Mouse (Mus musculus) mature B cell (primary cell): Measurements from ENCODE around the gene Nprl3.
"Not testable (repeated sequence)": the region's sequence is repeated elsewhere in the genome, so short reads cannot be mapped to it uniquely, and the experiment has no call there.

Experiments
- in situ Hi-C: fragments of 300-500 bp; cut with MboI; formaldehyde crosslinking; loops from 2 replicates; pipeline ENCODE4 v1.14.3; 2019

Gene Nprl3

DNA sequence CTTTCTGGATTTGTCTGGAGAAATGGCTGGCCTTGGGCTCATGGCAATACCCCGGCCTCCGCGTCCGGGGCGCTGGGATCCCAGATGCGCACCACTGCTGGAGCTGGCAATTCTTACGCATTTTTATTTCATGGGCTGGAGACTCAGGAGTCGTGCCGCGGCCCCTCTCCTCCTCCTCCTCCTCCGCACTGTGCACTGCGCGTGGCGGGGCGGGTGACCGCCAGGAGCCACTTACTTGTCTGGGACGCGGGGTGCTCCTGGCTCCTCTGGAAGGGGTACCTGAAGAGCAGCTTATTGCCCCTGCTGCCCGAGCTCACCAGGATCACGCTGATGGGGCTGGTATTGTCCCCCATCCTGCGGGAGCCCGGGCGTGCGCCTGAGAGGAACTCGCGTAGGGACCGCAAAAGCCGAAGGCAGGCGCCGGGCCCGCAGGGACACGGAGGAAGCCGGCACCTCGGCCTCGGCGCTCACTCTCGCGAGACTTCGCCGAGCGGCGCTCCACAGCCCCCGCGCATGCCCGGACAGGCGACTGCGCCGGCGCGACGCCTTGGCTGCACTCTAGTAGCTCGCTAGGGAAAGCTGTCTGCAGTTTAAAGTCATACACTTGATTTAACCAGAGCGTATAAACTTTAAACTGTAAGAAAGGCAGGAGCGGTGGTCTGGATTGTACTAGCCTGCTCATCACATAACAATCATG lies at the start of gene Nprl3:
TSS of gene Nprl3 (minus strand) at position 520 of the 697 bp plus-strand sequence.
- in situ Hi-C loops: no loop called here

DNA sequence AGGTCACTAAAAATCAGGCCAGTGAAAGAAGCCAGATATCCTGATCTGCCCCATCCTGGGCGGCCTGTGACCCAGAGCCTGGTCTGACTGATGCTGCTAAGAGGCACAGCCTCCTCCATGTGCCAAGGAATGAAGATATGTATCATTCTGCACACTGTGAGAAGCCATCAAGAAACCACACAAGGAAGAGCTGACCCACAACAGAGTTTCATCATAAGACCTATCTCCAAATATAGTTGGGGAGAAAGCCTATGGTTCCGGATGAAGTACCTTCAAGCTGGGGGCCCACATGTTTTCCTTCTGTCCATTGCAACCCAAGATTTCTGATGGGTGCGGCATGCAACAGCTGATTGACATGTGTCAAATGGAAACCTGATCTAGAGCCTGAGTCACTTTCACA lies 48.5 kb upstream of the Nprl3 start:
- in situ Hi-C loops: no loop called here

DNA sequence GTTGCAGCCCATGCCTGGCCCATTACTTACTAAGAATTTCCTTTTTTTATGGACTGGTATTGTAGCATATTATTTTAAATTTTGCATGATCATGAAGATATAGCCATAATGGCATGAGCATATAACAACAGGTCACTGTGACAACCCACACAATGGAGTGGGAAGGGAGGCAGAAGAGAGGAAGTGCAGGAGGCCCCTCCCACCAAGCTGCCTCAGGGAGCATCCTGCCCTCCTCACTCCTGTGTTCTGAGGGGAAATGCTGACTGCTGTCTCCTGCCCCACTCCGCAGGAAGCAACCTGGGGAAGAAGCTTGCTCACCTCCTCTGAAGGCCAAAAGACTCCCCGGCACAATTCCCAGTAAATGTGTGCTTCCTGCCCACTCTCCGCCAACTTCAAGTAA lies 42.4 kb upstream of the Nprl3 start:
- in situ Hi-C loops: no loop called here

DNA sequence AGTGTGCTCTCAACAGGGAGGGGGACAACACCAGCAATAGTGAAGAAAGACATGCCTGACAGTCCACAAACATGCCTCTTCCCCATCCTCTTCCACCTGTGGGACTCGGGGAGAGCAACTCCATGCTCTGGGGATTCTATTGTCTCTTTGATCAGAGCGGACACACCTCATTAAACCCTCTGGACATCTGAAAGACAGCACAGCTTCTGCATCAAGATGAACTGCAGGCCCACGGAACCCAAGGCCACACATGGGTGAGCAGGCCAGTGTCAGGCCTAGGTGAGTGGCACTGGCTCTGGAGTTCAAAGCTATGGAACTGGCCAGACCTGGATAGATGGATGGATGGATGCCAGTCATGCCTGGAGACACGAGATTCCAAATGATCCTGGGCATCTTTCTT lies 41.9 kb upstream of the Nprl3 start:
- in situ Hi-C loops: no loop called here

DNA sequence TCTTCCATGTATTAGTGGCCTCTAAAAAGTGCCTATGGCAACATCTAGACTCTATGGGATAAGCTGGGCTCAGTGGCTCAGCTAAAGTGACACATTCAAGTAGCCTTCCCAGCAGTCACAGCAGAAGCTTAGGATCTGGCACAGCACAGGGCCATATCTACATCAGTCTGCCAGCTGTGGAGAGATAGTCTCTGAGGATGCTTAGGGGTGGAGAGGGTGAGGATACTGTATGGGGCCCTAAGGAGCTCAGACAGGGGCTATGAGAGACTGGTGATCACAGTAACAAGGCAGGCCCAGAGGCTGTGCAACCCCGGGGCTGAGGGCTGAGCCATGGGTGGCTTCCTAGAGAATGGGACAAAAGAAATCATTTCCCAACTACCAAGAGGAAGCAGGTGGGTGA lies 39.5 kb upstream of the Nprl3 start:
- in situ Hi-C loops: no loop called here

DNA sequence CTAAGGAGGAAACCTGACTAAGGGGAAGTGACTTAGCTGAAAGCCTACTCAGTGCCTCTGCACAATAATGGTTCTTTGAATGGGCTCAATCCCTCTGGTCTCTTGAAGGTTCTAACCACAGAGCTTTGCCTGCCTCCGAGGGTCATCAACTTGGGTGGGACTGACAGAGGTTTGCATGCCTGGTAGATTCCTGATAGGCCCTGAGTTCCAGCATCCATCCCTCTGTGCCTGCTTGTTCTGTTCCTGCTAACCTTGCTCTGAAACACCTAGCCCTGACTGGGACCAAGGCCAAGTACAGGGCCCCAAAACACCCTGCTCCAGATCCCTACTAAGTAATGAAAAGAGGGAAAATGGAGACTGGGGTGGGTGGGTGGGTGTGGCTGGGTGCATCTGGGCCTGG lies 35.9 kb upstream of the Nprl3 start:
- in situ Hi-C loops: no loop called here

DNA sequence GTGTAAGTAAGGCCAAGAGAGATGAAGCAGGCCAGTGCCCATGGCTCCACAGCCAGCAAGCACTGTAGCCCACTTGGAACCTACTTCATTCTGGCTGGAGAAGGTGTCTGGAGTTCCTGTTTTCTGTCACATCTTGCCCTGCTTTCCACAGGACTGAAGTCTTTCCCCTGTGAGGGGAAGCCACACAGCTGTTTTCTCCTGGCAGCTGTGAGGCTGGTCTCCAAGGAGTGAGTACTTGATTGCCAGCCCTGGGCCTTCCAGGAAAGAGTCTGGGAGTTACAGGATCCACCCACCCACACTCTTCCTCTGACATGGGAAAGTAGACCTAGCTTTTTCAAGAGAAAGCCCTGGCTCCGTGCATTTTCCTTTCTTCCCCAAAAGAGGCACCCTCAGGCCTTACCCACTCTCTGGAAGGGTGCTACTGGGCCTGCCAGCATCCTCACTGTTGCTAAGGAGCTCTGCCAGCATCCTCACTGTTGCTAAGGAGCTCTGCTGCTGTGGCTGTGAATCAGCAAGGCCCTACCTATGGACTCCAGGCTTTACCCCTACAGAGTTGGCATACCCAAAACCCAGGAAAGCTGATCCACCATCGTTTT lies 35.4 kb upstream of the Nprl3 start:
- in situ Hi-C loops: no loop called here

DNA sequence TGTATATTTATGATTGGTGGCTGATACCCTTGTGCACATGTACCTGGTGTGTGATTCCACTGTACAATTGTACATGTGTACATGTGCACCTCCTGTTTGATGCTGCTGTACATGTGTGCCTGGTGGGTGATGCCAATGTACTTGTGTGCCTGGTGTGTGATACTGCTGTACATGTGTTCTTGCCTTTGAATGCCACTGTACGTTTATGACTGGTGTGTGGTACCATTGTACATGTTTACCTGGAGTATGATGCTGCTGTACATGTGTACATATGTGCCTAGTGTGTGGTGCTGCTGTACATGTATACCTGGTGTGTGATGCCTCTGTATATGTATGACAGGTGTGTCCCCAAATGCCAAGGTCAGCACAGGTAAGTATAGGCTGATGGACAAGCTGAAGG lies 34.0 kb upstream of the Nprl3 start:
- in situ Hi-C loops: no loop called here

DNA sequence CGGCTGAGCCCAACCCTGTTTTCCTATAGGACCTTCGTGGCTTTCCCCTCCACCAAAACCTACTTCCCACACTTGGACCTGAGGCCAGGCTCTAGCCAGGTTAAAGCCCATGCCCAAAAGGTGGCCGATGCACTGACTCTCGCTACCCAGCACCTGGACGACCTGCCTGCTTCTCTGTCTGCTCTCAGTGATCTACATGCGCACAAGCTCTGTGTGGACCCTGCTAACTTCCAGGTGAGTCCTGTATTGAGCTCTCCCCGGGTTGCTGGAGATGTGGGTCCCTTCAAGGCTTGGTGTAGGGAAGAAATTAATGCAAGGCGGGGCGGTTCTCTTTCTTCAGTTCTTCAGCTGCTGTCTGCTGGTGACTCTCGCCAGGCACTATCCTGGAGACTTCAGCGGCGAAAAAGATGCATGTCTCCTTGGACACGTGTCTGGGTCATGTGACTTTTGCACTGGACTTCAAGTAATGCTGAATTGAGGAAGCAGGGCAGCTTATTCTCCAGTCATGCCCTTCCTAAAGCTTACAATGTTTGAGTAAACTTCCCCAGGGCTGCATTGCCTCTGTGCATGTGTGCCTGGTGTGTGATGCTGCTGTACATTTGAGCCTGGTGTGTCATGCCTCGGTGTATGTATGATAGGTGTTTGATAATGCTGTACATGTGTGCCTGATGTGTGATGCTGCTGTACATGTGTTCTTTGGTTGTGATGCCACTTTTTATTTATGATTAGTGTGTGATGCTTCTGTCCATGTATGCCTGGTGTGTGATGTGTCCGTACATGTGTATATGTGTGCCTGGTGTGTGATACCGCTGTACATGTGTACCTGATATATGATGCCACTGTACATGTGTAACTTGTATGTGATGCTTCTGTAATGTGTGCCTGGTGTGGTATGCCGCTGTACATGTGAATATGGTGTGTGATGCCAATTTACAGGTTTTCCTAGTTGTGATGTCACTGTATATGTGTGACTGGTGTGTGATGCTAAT lies 33.1 kb upstream of the Nprl3 start:
- in situ Hi-C loops: no loop called here

DNA sequence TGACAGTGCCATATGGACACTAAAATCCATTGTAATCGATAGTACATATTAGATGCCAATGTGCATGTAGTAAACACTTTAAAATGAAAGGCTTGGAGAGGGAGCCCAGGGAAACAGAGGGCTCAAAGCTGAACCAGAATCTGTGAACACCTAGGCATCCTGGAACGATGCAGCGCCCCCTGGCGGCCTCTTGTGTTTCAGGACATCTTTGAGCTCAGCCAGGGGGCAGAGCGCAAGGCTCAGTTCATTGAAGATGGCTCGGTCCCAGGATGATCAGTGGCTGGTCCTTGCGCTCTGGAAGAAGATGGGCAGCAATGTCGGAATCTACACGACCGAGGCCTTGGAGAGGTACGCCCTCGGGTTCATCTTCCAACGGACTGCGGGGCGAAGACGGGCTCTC lies 32.4 kb upstream of the Nprl3 start, which contains the start of gene Hbq1a:
TSS of gene Hbq1a (plus strand) at position 205 of the 400 bp plus-strand sequence.
- in situ Hi-C loops: not testable (repeated sequence)

DNA sequence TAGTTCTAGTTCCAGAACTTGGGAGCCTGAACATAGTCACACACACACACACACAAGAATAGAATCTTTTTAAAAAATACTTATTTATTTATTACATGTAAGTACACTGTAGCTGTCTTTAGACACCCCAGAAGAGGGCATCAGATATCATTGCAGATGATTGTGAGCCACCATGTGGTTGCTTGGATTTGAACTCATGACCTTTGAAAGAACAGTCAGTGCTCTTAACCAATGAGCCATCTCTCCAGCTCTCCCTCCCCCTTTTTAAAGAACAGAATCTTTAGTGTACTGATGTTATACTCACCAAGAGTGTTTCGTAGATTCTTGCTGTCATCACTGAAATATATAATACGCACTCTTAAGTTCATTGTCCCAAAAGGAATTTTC lies 31.0 kb upstream of the Nprl3 start:
- in situ Hi-C loops: no loop called here

DNA sequence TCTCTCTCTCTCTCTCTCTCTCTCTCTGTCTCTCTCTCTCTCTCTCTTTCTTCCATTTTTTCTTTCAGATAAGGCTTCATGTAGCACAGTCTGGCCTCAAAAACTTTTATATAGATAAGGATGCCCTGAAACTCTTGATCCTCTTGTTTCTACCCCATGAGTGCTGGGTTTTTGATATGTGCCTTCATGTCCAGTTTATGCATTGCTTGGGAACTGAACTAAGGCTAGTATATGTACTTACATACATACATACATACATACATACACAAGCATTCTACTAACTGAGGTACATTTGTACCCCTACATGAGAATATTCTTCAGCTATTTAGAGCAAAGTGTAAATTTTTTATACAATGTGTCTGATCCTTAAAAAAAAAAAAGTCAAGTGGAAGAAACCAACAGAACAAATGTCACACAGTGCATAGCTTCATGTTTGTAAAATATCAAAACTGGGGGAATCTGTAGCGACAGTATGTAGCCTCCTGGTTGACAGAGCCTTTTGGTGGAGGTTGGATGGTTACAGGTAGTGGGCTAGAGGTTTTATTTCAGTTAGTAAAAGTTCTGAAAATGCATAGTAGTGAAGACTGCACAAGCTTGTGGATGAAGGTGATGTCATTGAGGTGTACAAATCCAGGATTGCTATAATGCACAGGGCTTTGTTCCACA lies 30.5 kb upstream of the Nprl3 start:
- in situ Hi-C loops: no loop called here

DNA sequence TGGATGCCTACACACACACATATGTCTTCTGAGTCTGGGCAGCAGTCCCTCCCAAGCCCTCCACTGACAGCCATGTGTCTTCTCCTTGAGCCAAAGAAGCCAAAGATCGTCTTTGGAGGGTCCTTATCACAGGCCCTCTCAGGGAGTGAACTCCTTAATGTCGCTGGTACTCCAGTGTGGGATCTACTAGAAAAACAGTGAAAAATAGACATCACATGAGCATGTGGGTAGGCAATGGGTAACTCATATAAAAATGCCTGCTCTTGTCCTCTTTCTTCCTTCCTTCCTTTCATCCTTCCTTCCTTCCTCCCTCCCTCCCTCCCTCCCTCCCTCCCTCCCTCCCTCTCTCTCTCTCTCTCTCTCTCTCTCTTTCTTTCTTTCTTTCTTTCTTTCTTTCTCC lies 29.9 kb upstream of the Nprl3 start:
- in situ Hi-C loops: not testable (repeated sequence)

DNA sequence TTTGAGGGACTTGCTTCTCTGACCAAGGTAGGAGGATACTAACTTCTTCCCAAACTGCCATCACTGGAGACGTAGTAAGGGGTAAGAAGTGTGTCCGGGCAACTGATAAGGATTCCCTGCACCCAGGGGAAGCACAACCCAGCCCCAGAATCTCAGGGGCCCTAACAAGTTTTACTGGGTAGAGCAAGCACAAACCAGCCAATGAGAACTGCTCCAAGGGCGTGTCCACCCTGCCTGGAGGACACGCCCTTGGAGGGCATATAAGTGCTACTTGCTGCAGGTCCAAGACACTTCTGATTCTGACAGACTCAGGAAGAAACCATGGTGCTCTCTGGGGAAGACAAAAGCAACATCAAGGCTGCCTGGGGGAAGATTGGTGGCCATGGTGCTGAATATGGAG lies 28.7 kb upstream of the Nprl3 start, which contains the start of gene Hba-a2:
TSS of gene Hba-a2 (plus strand) at position 287 of the 400 bp plus-strand sequence.
- in situ Hi-C loops: not testable (repeated sequence)

DNA sequence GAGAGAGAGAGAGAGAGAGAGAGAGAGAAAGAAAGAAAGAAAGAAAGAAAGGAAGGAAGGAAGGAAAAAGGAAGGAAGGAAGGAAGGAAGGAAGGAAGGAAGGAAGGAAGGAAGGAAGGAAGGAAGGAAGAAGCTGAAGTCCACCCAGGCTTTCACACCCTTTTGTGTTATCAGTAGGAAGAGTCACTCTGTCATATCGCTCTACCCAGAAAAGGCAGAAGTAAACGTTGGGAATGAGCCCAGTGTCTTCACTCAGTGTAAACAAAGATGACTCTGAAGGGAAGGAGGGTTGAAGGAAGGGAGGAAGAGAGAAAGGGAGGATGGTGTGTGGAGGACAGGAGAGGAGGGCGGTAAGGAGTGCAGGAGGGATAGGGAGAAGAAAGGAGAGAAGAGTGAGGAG lies 26.0 kb upstream of the Nprl3 start:
- in situ Hi-C loops: not testable (repeated sequence)

DNA sequence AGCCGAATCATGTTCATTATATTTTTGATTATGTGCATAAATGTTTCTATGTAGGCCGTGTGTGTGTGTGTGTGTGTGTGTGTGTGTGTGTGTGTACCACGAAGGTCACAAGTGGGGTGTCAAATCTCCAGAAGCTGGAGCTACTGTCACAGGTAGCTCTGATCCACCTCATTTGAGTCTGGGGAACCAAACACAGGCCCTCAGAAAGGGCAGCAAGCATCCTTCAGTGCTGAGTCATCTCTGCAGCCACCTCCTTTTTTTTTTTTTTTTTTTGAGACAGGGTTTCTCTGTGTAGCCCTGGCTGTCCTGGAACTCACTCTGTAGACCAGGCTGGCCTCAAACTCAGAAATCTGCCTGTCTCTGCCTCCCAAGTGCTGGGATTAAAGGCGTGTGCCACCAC lies 25.3 kb upstream of the Nprl3 start:
- in situ Hi-C loops: not testable (repeated sequence)

DNA sequence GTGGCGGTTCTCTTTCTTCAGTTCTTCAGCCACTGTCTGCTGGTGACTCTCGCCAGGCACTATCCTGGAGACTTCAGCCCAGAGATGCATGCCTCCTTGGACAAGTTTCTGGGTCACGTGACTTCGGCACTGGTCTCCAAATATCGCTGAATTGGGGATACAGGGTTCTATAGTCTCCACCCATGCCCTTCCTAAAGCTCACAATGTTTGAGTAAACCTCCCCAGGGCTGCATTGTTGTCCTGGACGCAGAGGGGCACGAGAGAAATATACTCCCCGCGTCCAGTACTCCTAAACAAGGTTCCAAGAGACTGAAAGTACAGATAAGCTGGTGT lies 20.0 kb upstream of the Nprl3 start:
- in situ Hi-C loops: no loop called here

DNA sequence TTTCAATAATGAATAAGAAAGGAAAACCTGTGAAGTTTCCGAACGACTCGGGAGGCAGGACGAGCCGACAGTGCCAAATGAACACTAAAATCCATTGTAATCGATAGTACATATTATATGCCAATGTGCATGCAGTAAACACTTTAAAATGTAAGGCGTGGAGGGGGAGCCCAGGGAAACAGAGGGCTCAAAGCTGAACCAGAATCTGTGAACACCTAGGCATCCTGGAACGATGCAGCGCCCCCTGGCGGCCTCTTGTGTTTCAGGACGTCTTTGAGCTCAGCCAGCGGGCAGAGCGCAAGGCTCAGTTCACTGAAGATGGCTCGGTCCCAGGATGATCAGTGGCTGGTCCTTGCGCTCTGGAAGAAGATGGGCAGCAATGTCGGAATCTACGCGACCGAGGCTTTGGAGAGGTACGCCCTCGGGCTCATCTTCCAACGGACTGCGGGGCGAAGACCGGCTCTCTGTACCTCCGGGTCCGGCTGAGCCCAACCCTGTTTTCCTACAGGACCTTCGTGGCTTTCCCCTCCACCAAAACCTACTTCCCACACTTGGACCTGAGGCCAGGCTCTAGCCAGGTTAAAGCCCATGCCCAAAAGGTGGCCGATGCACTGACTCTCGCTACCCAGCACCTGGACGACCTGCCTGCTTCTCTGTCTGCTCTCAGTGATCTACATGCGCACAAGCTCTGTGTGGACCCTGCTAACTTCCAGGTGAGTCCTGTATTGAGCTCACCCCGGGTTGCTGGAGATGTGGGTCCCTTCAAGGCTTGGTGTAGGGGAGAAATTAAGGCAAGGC lies 19.4 kb upstream of the Nprl3 start, which contains the start of gene Hbq1b:
TSS of gene Hbq1b (plus strand) at position 271 of the 798 bp plus-strand sequence.
- in situ Hi-C loops: not testable (repeated sequence)

DNA sequence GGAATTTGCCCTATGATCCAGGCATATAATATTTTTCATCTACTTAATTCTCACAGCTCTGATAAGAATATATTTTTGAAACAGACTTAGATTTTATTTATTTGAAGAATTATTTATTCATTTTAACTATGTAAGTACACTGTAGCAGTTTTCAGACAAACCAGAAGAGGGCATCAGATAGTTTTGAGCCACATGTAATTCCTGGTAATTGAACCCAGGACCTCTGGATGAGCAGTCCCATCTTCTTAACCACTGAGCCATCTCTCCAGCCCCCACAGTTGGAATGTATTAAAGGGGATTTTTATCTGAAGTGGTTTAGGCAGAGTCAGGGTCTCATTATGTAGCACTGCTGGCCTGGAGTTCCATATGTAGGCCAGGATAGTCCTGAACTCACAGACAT lies 18.4 kb upstream of the Nprl3 start:
- in situ Hi-C loops: not testable (repeated sequence)

DNA sequence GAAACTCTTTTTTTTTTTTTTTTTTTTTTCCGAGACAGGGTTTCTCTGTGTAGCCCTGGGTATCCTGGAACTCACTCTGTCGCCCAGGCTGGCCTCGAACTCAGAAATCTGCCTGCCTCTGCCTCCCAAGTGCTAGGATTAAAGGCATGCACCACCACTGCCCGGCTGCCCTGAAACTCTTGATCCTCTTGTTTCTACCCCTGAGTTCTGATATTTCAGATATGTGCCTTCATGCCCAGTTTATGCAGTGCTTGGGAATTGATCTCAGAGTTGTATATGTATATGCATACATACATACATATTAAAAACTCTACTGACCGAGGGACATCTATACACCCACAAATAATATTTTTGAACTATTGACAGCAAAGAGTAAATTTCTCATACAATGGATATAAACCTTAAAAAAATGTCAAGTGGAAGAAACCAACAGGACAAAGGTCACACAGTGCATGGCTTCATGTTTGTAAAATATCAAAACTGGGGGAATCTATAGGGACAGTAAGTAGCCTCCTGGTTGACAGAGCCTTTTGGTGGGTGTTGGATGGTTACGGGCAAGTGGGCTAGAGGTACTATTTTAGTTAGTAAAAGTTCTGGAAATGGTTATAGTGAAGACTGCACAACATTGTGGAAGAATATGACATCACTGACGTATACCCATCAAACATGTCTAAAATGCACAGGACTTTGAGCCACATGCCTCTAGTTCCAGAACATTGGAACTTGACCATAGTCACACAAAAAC lies 17.7 kb upstream of the Nprl3 start:
- in situ Hi-C loops: no loop called here
